22 mouse cellular contexts compared by ENCODE assay signal in the genomic region with DNA sequence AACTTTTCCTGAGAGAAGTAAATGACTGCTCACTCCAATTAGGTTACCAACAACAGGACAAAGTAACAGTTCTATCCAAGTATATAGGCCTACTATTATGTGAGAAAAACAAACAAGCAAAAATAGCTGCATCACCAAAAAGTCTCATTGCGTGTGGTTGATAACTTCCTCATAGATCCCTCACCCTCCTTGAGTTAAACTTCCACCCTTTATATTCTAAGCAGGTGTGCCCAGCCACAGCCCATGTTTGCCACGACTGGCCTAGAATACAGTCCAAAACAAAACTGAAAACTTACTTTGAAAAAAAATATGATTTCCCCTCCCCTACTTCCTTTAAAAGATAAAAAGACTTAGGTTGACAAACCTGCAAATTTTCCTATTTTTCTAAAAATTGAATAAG. TPM values are rescaled to one million over a fixed set of nuclear protein-coding genes. Genes with fewer than 3 reads are reported as not detected.
A peak's percentile ranks its signal among the peaks of the same experiment; 100 is the strongest.
DNase-seq lines count a peak whose midpoint lies in the region; ATAC-seq and TF ChIP-seq lines count a peak whose summit lies in the region.
"Had no signal": no experiment of that assay in that cellular context is flagged by ENCODE, and none has a peak within 500 bp of the region (broad histone marks: within the 10 kb centered on the region; RNA-seq: fewer than 3 reads in every experiment).

No protein-coding gene starts in this region.

- 6% methylated on average over 2 of the region's 2 CpGs for WGBS in thymus, adult 2 months

- no peaks in the 10 kb centered on the region for H3K27me3 ChIP-seq in thymus, adult 2 months (ENCODE audit: control insufficient read depth, insufficient read depth, low read length)
- H3K27me3 ChIP-seq in G1E (ENCODE audit: insufficient read depth, low read length), result no peaks in the 10 kb centered on the region
- H3K27me3 ChIP-seq in splenic B cell, adult 2 months (ENCODE audit: control insufficient read depth, insufficient read depth, low read length, poor library complexity, severe bottlenecking), result no peaks in the 10 kb centered on the region
- H3K27me3 ChIP-seq: forebrain, embryonic 13.5 days had no signal

- no peaks in the 10 kb centered on the region for H3K9me3 ChIP-seq in G1E (replicated peaks)
- H3K9me3 ChIP-seq: forebrain, embryonic 10.5 days; forebrain, embryonic 13.5 days had no signal

- ATAC-seq in G1E (ENCODE audit: extremely low read depth, insufficient number of reproducible peaks, low FRiP score, poor library complexity, severe bottlenecking), result no peak
- ATAC-seq: forebrain, embryonic 13.5 days; forebrain, postnatal 0 days; hindbrain, postnatal 0 days had no signal

- no peaks in the 10 kb centered on the region for H3K36me3 ChIP-seq in thymus, adult 2 months (ENCODE audit: control insufficient read depth, insufficient read depth, low read length)
- peaks cover 26% of the 10 kb centered on the region for H3K36me3 ChIP-seq in G1E (replicated peaks)
- no peaks in the 10 kb centered on the region for H3K36me3 ChIP-seq in splenic B cell, adult 2 months (ENCODE audit: control insufficient read depth, insufficient read depth, low read length, poor library complexity, severe bottlenecking)
- H3K36me3 ChIP-seq: forebrain, embryonic 10.5 days had no signal

- no peak for TF ChIP-seq POLR2A in thymus, adult 2 months (IDR thresholded peaks at IDR 0.05; ENCODE audit: control insufficient read depth, extremely low read depth, insufficient read depth, low read length, poor library complexity)

- peak; percentile 40 for DNase-seq in thymus, postnatal 0 days (ENCODE audit: low spot score)
- DNase-seq in thymus, adult 2 months, result no peak
- peak; percentile 5 for DNase-seq in G1E (ENCODE audit: low spot score)
- DNase-seq in induced T-regulatory cell, adult 2 months (ENCODE audit: low read depth), result peak; percentile 52
- peak; percentile 26 for DNase-seq in splenic B cell, adult 2 months (ENCODE audit: low read depth, low spot score)
- no peak for DNase-seq in ovary, postnatal 36 days (ENCODE audit: low spot score)
- no peak for DNase-seq in cerebellum, postnatal 25 days
- DNase-seq in cerebellum, postnatal 10 days, result no peak
- DNase-seq: adrenal gland, adult 2 months; adrenal gland, postnatal 14 days; cerebellum, adult 11 months; cerebellum, adult 2 months; cerebellum, adult 9-11 months; forebrain, postnatal 0 days; gastrocnemius, adult 2 months; gastrocnemius, postnatal 14 days; heart, adult 11 months; kidney, adult 11 months had no signal

- H3K4me1 ChIP-seq in thymus, adult 2 months (replicated peaks; ENCODE audit: control insufficient read depth, insufficient read depth, low read length), result peaks cover 7% of the 10 kb centered on the region
- peaks cover 37% of the 10 kb centered on the region for H3K4me1 ChIP-seq in G1E (ENCODE audit: insufficient read depth, low read depth, low read length)

- no peak overlapping the region for H3K4me3 ChIP-seq in thymus, adult 2 months (ENCODE audit: control insufficient read depth, insufficient read depth, low read length)
- no peak overlapping the region for H3K4me3 ChIP-seq in G1E (ENCODE audit: low read depth, low read length)
- H3K4me3 ChIP-seq: forebrain, embryonic 10.5 days; forebrain, embryonic 13.5 days; gastrocnemius, adult 2 months had no signal

- TF ChIP-seq CTCF in thymus, adult 2 months (IDR thresholded peaks at IDR 0.05; ENCODE audit: borderline replicate concordance, control insufficient read depth, extremely low read depth, insufficient read depth, low read length, poor library complexity), result no peak
- TF ChIP-seq CTCF in G1E (IDR thresholded peaks at IDR 0.05; ENCODE audit: low read depth, low read length), result no peak

- H3K27ac ChIP-seq in thymus, adult 2 months (ENCODE audit: control insufficient read depth, insufficient read depth, low read length), result no peak overlapping the region; the same call in 1 of the 2 replicates
- H3K27ac ChIP-seq: forebrain, embryonic 10.5 days; forebrain, embryonic 13.5 days; gastrocnemius, adult 2 months; hindbrain, embryonic 14.5 days; hindbrain, postnatal 0 days had no signal

RNA-seq across cellular contexts. Expression of a gene that starts 5.4 kb away (rescaled TPM):
- 42.7 and 53.4 TPM in 2 replicates for polyA plus RNA-seq in thymus, postnatal 0 days (2015; fragmentation: Nextera tagmentation; extraction: Ambion mirVana)
- 73.9 and 82.0 TPM in 2 replicates for polyA plus RNA-seq in thymus, adult 2 months (2012; rRNA removed)
- total RNA-seq in G1E (2014; fragmentation: Nextera tagmentation) (60.4 and 76.5 TPM in 2 replicates), G1E (2017) (44.8 and 49.0 TPM in 2 replicates)
- 16.2 and 18.9 TPM in 2 replicates for polyA plus RNA-seq in G1E (2012)

Comparison
In these comparisons a context has a peak if more than half of its experiments do, and no peak if none do; other contexts are left out.
1. DNase-seq: peak in thymus, postnatal 0 days (single experiment), G1E (single experiment), induced T-regulatory cell, adult 2 months (single experiment) and splenic B cell, adult 2 months (single experiment); none in thymus, adult 2 months (single experiment), ovary, postnatal 36 days (single experiment), cerebellum, postnatal 25 days (0 of 2) and cerebellum, postnatal 10 days (0 of 2).